Mouse (Mus musculus): ENCODE measurements around the gene Muc1. TPM values are rescaled to one million over a fixed set of nuclear protein-coding genes. Genes with fewer than 3 reads are reported as not detected.
A peak's percentile ranks its signal among the peaks of the same experiment; 100 is the strongest.

Muc1 gene
- total and polyA plus RNA-seq, 3 experiments: 0.04 to 1.1 TPM; not detected in 1

- TF ChIP-seq SMC3 (IDR thresholded peaks at IDR 0.05; ENCODE audit: low read depth, low read length): no peak
- peak; percentile 89 for TF ChIP-seq MYC (IDR thresholded peaks at IDR 0.05; ENCODE audit: low read depth, low read length)
Measured at GRCm38 (mm10) chr3:89251365-89251895, 22.6 kb downstream of the Muc1 start (continued).

GRCm38 (mm10) chr3:89254994-89255393 lies 26.1 kb downstream of the Muc1 start:
- peaks cover 29% of the 10 kb centered on the region in 2 experiments for H3K27me3 ChIP-seq (ENCODE audit: control insufficient read depth in 1 of 2, insufficient read depth in 2 of 2, low read length in 2 of 2)
- no peak overlapping the region for H3K27ac ChIP-seq (ENCODE audit: control insufficient read depth, low read depth, low read length)
- TF ChIP-seq RCOR1 (IDR thresholded peaks at IDR 0.05; ENCODE audit: low read depth, low read length): peak; percentile 88
- peak; percentile 40; the same call in 1 of the 2 replicates for TF ChIP-seq TAL1 (IDR thresholded peaks at IDR 0.05; ENCODE audit: low read length)
- no peak for TF ChIP-seq POLR2AphosphoS5 (IDR thresholded peaks at IDR 0.05; ENCODE audit: borderline replicate concordance, low read depth, low read length)
- peak; percentile 27; the same call in 1 of the 2 replicates for TF ChIP-seq GATA1 (IDR thresholded peaks at IDR 0.05; ENCODE audit: low read depth, low read length)
- TF ChIP-seq SIN3A (IDR thresholded peaks at IDR 0.05; ENCODE audit: low read length): no peak
- TF ChIP-seq TCF12 (IDR thresholded peaks at IDR 0.05; ENCODE audit: low read depth, low read length): peak; percentile 24; the same call in 1 of the 2 replicates
- TF ChIP-seq EP300 (IDR thresholded peaks at IDR 0.05; ENCODE audit: low read depth in 1 of 2, low read length in 2 of 2): peak in 1 of 2 experiments; percentile 36; a peak in 1 of 4 replicates
- no peak for TF ChIP-seq ZKSCAN1 (IDR thresholded peaks at IDR 0.05; ENCODE audit: low read depth, low read length)
- 0 out of 2 replicates have a peak, but pooled peaks have one; percentile 51 for TF ChIP-seq MYC (IDR thresholded peaks at IDR 0.05; ENCODE audit: low read depth, low read length)
- no peaks in the 10 kb centered on the region for H3K79me2 ChIP-seq (ENCODE audit: control insufficient read depth, insufficient read depth, low read length, poor library complexity)
- H3K36me3 ChIP-seq (ENCODE audit: control insufficient read depth in 1 of 2, insufficient read depth in 2 of 2, low read length in 2 of 2): peaks cover 0 to 20% of the 10 kb centered on the region in 2 experiments; a peak in 2 of 4 replicates
- no peak overlapping the region for H3K9ac ChIP-seq (ENCODE audit: control insufficient read depth, low read depth, low read length, poor library complexity, severe bottlenecking)
- H3K4me3 ChIP-seq (ENCODE audit: control insufficient read depth in 1 of 2, insufficient read depth in 1 of 2, low read depth in 2 of 2, low read length in 2 of 2): no peak overlapping the region
- H3K4me1 ChIP-seq (ENCODE audit: control insufficient read depth in 1 of 2, insufficient read depth in 2 of 2, low read length in 2 of 2): peaks cover 5 to 23% of the 10 kb centered on the region in 2 experiments; a peak in 3 of 4 replicates
- DNase-seq (ENCODE audit: low read depth, low spot score): peak; percentile 74
- no peaks in the 10 kb centered on the region for H3K9me3 ChIP-seq (replicated peaks; ENCODE audit: insufficient read depth, low read length)

DNA sequence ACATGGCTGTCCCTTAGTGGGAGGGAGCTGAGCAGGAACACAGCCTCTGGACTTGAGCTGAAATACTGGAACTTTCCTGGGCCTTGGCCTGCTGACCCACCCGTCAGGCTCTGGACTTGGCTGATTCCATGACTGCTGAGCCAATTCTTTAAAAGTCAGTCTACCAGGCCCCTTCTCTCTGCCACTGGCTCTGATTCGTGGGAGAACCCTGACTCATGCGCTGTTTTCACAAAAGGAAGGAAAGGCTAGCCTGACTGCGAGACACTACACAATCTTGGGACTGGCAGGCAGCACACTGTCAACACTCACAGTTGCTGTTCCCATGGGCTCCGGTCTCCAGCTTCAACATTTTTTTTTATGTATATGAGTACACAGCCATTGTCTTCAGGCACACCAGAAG lies 27.3 kb downstream of the Muc1 start:
- peaks cover 34 to 37% of the 10 kb centered on the region in 2 experiments for H3K27me3 ChIP-seq (ENCODE audit: control insufficient read depth in 1 of 2, insufficient read depth in 2 of 2, low read length in 2 of 2)
- H3K4me3 ChIP-seq (ENCODE audit: control insufficient read depth in 1 of 2, insufficient read depth in 1 of 2, low read depth in 2 of 2, low read length in 2 of 2): no peak overlapping the region
- H3K27ac ChIP-seq (ENCODE audit: control insufficient read depth, low read depth, low read length): no peak overlapping the region
- peaks cover 0 to 11% of the 10 kb centered on the region in 2 experiments; a peak in 2 of 4 replicates for H3K36me3 ChIP-seq (ENCODE audit: control insufficient read depth in 1 of 2, insufficient read depth in 2 of 2, low read length in 2 of 2)
- no peaks in the 10 kb centered on the region for H3K9me3 ChIP-seq (replicated peaks; ENCODE audit: insufficient read depth, low read length)
- no peak for DNase-seq (ENCODE audit: low read depth, low spot score)
- H3K9ac ChIP-seq (ENCODE audit: control insufficient read depth, low read depth, low read length, poor library complexity, severe bottlenecking): no peak overlapping the region
- H3K4me1 ChIP-seq (ENCODE audit: control insufficient read depth in 1 of 2, insufficient read depth in 2 of 2, low read length in 2 of 2): peaks cover 0 to 14% of the 10 kb centered on the region in 2 experiments; a peak in 2 of 4 replicates
- no peak for TF ChIP-seq BHLHE40 (IDR thresholded peaks at IDR 0.05; ENCODE audit: borderline replicate concordance, low read depth, low read length)
- no peak for TF ChIP-seq MAX (IDR thresholded peaks at IDR 0.05; ENCODE audit: low read length)
- TF ChIP-seq ZMIZ1 (IDR thresholded peaks at IDR 0.05; ENCODE audit: low read depth, low read length): no peak
- no peak for TF ChIP-seq CTCF (IDR thresholded peaks at IDR 0.05 in 2 of 3, conservative IDR thresholded peaks at IDR 0.05 in 1 of 3; ENCODE audit: control insufficient read depth in 1 of 3, insufficient read depth in 1 of 3, low read depth in 2 of 3, low read length in 3 of 3, poor library complexity in 1 of 3, severe bottlenecking in 1 of 3)
- TF ChIP-seq SMC3 (IDR thresholded peaks at IDR 0.05; ENCODE audit: low read depth, low read length): no peak
- no peak for TF ChIP-seq GABPA (IDR thresholded peaks at IDR 0.05; ENCODE audit: low read depth, low read length)
- no peak for TF ChIP-seq KAT2A (conservative IDR thresholded peaks at IDR 0.05; ENCODE audit: low read depth, low read length)
- no peak for TF ChIP-seq UBTF (IDR thresholded peaks at IDR 0.05; ENCODE audit: borderline replicate concordance, insufficient read depth, low read depth, low read length)
- no peaks in the 10 kb centered on the region for H3K79me2 ChIP-seq (ENCODE audit: control insufficient read depth, insufficient read depth, low read length, poor library complexity)
